Mouse (Mus musculus) cerebellum, adult (tissue): ENCODE results near the gene Zfp488.
A peak's percentile ranks its signal among the peaks of the same experiment; 100 is the strongest.

ENCODE experiments used
- ATAC-seq: cut with Nextera tagmentation; 2 replicates; pipeline ENCODE4 v1.9.2; 2017; ENCODE audit warnings: mild to moderate bottlenecking, moderate library complexity, mixed read lengths; ENCODE audit not compliant: insufficient number of reproducible peaks, low FRiP score, low TSS enrichment

Gene Zfp488

DNA sequence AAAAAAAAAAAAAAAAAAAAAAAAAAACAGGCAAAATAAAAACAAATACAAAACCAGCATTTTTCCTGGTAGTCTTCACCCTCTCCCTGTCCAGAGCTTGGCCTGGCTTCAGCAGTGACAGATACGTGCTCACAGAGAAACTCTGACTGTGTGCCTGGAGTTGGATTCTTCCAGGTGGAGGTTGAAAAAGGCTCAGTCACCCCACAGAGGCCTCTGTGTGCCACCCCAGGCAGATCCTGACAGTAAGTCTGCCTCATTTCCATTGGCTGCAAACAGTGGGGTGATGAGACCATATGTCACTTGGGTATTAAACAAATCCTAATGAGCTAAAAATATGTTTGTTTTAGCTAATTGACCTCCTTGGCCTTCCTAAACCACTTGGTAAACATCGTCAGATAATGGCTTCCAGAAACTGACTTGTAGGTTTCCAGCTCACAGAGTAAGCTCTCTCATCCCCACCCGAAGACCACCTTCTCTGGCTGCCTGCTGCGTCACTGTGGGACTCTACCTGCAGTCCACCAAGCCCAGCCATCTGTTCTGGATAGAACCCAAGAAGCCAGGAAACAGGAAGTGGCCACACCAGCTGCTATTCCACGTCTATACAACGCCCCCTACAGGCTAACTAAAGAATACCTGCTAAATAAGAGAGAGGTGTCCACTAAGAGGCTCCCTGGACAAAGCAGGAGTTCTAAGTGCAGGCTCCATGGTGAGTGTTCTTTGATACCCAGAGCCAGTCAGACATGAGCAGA, 26.2 kb downstream of the Zfp488 start:
- peak; percentile 27; the same call in 1 of the 2 replicates for ATAC-seq

DNA sequence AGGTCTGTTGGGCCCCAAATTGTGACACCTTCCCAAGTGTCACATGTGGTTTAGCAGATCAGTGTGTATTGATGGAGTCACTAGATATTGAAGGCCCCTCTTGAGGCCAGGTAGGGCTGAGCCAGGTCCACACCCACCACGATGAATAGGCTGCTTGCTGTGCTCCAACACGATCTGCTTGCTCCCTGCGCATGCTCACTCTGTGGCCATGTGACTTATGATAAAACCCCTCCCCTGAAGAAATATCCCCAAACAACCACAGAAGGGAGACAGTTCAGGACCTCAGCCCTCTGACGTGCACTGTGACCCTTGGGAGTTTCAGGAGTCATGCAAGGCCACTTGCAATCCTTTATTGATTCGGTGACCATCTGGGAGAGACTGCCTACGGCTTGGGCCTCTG, 32.4 kb downstream of the Zfp488 start:
- ATAC-seq = no peak

DNA sequence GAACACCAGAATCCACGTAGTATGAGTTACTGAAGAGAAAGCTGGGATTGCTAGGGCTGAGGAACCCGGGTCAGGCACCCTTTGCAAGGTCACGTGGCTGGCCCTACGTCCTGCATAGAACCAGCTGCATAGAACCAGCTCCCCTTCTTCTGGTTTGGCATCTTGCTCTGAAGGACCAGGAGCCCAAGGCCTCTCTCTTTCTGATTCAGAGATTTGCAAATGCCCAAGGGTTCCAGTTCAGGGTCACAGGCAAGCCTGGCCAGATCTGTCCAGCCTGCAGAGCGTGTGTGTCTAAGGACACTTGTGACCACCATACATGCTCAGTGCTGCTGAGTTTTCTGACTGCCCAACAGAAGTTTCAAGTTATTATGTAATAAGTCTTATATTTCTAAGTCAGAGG, 36.3 kb downstream of the Zfp488 start:
- ATAC-seq = no peak

DNA sequence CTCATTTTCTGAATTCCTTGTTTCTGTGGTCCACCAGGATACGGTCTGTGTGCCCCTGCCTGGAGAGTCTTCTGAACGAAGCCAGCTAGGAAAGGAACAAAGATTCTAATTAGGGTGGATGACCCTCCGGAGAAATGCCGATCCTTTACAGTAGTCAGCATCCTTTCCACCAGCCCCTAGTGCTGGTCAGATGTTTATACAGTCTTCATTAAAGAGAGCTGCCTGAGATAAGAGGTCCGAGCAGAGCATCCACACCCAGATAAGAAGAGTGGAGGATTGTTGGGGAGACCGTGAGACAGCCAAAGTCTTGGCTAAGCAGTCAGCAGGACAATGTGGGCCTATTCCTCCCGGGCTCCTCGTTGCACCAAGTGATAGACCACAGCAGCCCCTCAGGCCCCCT, 37.8 kb downstream of the Zfp488 start, which contains the start of gene Gdf2:
Gene Gdf2 (plus strand): TSS at position 301 of the 400 bp plus-strand sequence.
- ATAC-seq = no peak

GRCm38 (mm10) chr14:33939117-33939516, 39.4 kb downstream of the Zfp488 start:
- peak; percentile 54 for ATAC-seq

GRCm38 (mm10) chr14:33933778-33934317, 44.7 kb downstream of the Zfp488 start:
- ATAC-seq = no peak; the same call in 1 of the 2 replicates

GRCm38 (mm10) chr14:33932935-33933703, 45.4 kb downstream of the Zfp488 start:
- no peak for ATAC-seq

DNA sequence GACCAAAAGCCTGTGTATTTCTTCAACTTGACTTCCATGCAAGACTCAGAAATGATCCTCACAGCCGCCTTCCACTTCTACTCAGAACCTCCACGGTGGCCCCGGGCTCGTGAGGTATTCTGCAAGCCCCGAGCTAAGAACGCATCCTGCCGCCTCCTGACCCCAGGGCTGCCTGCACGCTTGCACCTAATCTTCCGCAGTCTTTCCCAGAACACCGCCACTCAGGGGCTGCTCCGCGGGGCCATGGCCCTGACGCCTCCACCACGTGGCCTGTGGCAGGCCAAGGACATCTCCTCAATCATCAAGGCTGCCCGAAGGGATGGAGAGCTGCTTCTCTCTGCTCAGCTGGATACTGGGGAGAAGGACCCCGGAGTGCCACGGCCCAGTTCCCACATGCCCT, 46.7 kb downstream of the Zfp488 start:
- ATAC-seq = no peak

DNA sequence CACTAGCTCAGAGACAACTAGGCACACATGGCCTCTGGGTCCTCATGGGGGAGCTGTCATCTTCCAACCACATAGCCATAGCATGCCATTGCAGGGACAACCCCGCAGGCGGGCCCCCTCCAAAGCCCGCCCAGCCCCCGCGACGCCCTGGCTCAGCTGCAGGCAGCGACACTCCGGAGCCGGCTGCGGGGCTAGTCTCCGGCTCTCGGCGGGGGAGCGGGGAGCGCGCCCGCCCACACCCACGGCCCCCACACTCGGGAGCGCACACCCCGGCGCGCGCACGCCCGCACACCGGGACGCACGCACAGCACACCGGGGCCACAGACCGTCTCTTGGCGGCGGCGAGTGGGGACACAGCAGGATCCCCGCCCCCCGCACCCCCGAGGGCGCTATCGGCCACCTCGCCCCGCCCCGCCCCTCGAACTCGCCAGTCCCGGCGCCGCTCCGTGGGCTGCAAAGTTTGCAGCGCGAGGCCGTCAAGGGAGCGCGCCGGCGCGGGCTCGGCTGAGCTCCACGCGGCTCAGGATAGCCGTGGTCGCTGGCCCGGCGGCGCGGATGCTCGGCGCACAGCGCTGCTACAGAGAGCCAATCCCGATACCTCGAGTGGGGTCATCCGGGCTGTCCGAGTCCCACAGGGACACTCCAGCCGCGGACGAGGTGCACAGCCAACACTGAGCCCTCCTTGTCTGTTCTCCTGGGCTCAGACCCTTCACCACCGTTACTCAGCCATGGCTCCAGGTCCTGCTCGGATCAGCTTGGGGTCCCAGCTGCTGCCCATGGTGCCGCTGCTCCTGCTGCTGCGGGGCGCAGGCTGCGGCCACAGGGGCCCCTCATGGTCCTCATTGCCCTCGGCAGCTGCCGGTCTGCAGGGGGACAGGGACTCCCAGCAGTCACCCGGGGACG, 55.1 kb downstream of the Zfp488 start, which contains the start of gene Gdf10:
Gene Gdf10 (plus strand): TSS at position 420 of the 903 bp plus-strand sequence.
- no peak for ATAC-seq

GRCm38 (mm10) chr14:33922771-33923167, 55.8 kb downstream of the Zfp488 start:
- no peak for ATAC-seq

- no peak for ATAC-seq
Observed at GRCm38 (mm10) chr14:33920727-33921559, 57.6 kb downstream of the Zfp488 start.
